Mouse (Mus musculus) embryo, embryonic 9.5 days (tissue): ENCODE measurements at regions not wholly inside any gene's neighbourhood (a gene's known extent, or its start where the extent isn't known, plus 50 kb on each side); places are given as distances from the start of the nearest gene placed in this dataset.

Experiments
- DNase-seq: peaks from one replicate; pipeline ENCODE4 v3.0.0-alpha.2; 2017; ENCODE audit errors: extremely low spot score

- no peak for DNase-seq
Measured at GRCm38 (mm10) chr2:50549871-50550270, 253.3 kb upstream of the Mmadhc start.

GRCm38 (mm10) chr2:50539741-50540441, 243.3 kb upstream of the Mmadhc start:
- no peak for DNase-seq

GRCm38 (mm10) chr2:50538068-50538467, 241.5 kb upstream of the Mmadhc start:
- DNase-seq = no peak

GRCm38 (mm10) chr2:50535085-50535878, 238.7 kb upstream of the Mmadhc start:
- DNase-seq = no peak

GRCm38 (mm10) chr2:50533702-50534101, 237.1 kb upstream of the Mmadhc start:
- no peak for DNase-seq

- DNase-seq = no peak
Measured at GRCm38 (mm10) chr2:50527425-50527824, 230.8 kb upstream of the Mmadhc start.

- no peak for DNase-seq
Measured at GRCm38 (mm10) chr2:50524838-50525615, 228.4 kb upstream of the Mmadhc start.

- DNase-seq = peak; percentile 25
Measured at GRCm38 (mm10) chr2:50520169-50520568, 223.6 kb upstream of the Mmadhc start.

- no peak for DNase-seq
Measured at GRCm38 (mm10) chr2:50519129-50519504, 222.5 kb upstream of the Mmadhc start.

- DNase-seq = no peak
Measured at GRCm38 (mm10) chr2:50518371-50519128, 221.9 kb upstream of the Mmadhc start.

- no peak for DNase-seq
Measured at GRCm38 (mm10) chr2:50513276-50513675, 216.7 kb upstream of the Mmadhc start.

- DNase-seq = no peak
Measured at GRCm38 (mm10) chr2:50498713-50499112, 202.1 kb upstream of the Mmadhc start.

- DNase-seq = no peak
Measured at GRCm38 (mm10) chr2:50496057-50496433, 199.4 kb upstream of the Mmadhc start.

GRCm38 (mm10) chr2:50495141-50496056, 198.8 kb upstream of the Mmadhc start:
- DNase-seq = no peak

- DNase-seq = no peak
Measured at GRCm38 (mm10) chr2:50493597-50494335, 197.2 kb upstream of the Mmadhc start.

GRCm38 (mm10) chr2:50463799-50464198, 167.2 kb upstream of the Mmadhc start:
- no peak for DNase-seq

GRCm38 (mm10) chr2:50462378-50462777, 165.8 kb upstream of the Mmadhc start:
- no peak for DNase-seq

GRCm38 (mm10) chr2:50456654-50457053, 160.1 kb upstream of the Mmadhc start:
- no peak for DNase-seq

GRCm38 (mm10) chr2:50448117-50448516, 151.5 kb upstream of the Mmadhc start:
- DNase-seq = no peak

GRCm38 (mm10) chr2:50445963-50446485, 149.4 kb upstream of the Mmadhc start:
- DNase-seq = no peak
